Mouse (Mus musculus): Measurements from ENCODE around the gene St3gal2. TPM values are rescaled to one million over a fixed set of nuclear protein-coding genes. Genes with fewer than 3 reads are reported as not detected.
"Not testable (repeated sequence)": the region's sequence is repeated elsewhere in the genome, so short reads cannot be mapped to it uniquely, and the experiment has no call there.

St3gal2 gene
- polyA plus RNA-seq, 1 experiment from 2014 or later: 25.4 TPM

- H3K4me1 ChIP-seq: peaks cover 5% of the 10 kb centered on the region
- no peak overlapping the region for H3K4me3 ChIP-seq
- no peaks in the 10 kb centered on the region for H3K27me3 ChIP-seq (ENCODE audit: low read depth, poor library complexity, severe bottlenecking)
- 97% methylated on average over 12 of the region's 12 CpGs for WGBS
- H3K36me3 ChIP-seq: peaks cover 10% of the 10 kb centered on the region; the same call in 1 of the 2 replicates
- no peaks in the 10 kb centered on the region for H3K9me3 ChIP-seq (replicated peaks)
- no peak overlapping the region for H3K27ac ChIP-seq (replicated peaks)
- DNase-seq (ENCODE audit: low spot score): no peak
Observed at GRCm38 (mm10) chr8:110936217-110936616, 16.5 kb downstream of the St3gal2 start.

GRCm38 (mm10) chr8:110938882-110939589 lies 19.3 kb downstream of the St3gal2 start:
- no peak for DNase-seq (ENCODE audit: low spot score)
- 0 out of 2 replicates have a peak, but pooled peaks cover 8% of the 10 kb centered on the region for H3K36me3 ChIP-seq
- H3K4me1 ChIP-seq: peaks cover 16% of the 10 kb centered on the region
- no peak overlapping the region for H3K27ac ChIP-seq (replicated peaks)
- no peaks in the 10 kb centered on the region for H3K9me3 ChIP-seq (replicated peaks)
- no peak overlapping the region for H3K4me3 ChIP-seq
- H3K27me3 ChIP-seq (ENCODE audit: low read depth, poor library complexity, severe bottlenecking): no peaks in the 10 kb centered on the region
- 83% methylated on average over 6 of the region's 6 CpGs for WGBS

GRCm38 (mm10) chr8:110940682-110941452 lies 21.1 kb downstream of the St3gal2 start:
- no peak for DNase-seq (ENCODE audit: low spot score)
- Histone ChIP-seq H3K4me1 (peaks cover 16% of the 10 kb centered on the region), H3K27ac (replicated peaks) (no peak overlapping the region), H3K4me3 (no peak overlapping the region), H3K27me3 (ENCODE audit: low read depth, poor library complexity, severe bottlenecking) (no peaks in the 10 kb centered on the region), H3K9me3 (replicated peaks) (no peaks in the 10 kb centered on the region), H3K36me3 (0 out of 2 replicates have a peak, but pooled peaks cover 8% of the 10 kb centered on the region)
- WGBS: 89% methylated on average over 15 of the region's 15 CpGs

- DNase-seq (ENCODE audit: low spot score): no peak
- H3K4me3 ChIP-seq: no peak overlapping the region
- no peaks in the 10 kb centered on the region for H3K27me3 ChIP-seq (ENCODE audit: low read depth, poor library complexity, severe bottlenecking)
- no peak overlapping the region for H3K27ac ChIP-seq (replicated peaks)
- no peaks in the 10 kb centered on the region for H3K9me3 ChIP-seq (replicated peaks)
- WGBS: 64% methylated on average over 10 of the region's 10 CpGs
- peaks cover 8% of the 10 kb centered on the region; the same call in 1 of the 2 replicates for H3K36me3 ChIP-seq
- H3K4me1 ChIP-seq: peaks cover 16% of the 10 kb centered on the region
Observed at GRCm38 (mm10) chr8:110941453-110941948, 21.8 kb downstream of the St3gal2 start.

DNA sequence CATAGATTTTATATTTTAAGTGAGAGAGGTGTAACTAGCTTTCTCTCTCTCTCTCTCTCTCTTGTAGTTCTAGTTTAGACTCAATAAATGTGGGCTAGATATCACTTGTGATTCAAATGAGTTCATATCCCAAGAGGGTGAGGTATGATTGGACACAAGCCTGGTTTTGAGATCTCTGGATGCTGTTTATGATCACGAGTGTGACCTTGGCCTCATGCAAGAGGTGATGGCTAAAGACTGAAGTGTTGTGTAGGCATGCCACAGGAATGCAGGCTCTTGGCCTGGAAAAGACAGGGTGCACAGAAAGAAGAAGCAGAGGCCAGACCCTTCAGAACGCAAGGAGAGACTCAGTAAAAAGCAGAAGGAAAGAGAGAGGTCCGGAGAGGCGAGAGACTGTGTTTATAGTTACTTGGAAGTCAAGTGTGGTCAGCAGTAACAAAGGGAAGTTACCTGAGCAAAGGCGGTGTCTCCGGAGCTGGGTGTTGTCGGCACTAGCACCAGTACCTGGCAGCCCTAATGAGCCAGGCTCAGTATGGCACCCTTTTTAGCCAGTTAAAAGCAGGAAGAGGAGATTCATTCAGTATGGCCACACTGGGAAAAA lies 24.7 kb downstream of the St3gal2 start:
- 88% methylated on average over 7 of the region's 7 CpGs for WGBS
- no peaks in the 10 kb centered on the region for H3K9me3 ChIP-seq (replicated peaks)
- peaks cover 4% of the 10 kb centered on the region; the same call in 1 of the 2 replicates for H3K36me3 ChIP-seq
- no peak overlapping the region for H3K4me3 ChIP-seq
- no peaks in the 10 kb centered on the region for H3K27me3 ChIP-seq (ENCODE audit: low read depth, poor library complexity, severe bottlenecking)
- no peak overlapping the region for H3K27ac ChIP-seq (replicated peaks)
- peaks cover 16% of the 10 kb centered on the region for H3K4me1 ChIP-seq
- no peak for DNase-seq (ENCODE audit: low spot score)

- Histone ChIP-seq H3K27me3 (ENCODE audit: low read depth, poor library complexity, severe bottlenecking) (no peaks in the 10 kb centered on the region), H3K9me3 (replicated peaks) (no peaks in the 10 kb centered on the region), H3K4me1 (peaks cover 16% of the 10 kb centered on the region), H3K4me3 (no peak overlapping the region), H3K27ac (replicated peaks) (no peak overlapping the region), H3K36me3 (peaks cover 4% of the 10 kb centered on the region; the same call in 1 of the 2 replicates)
- no peak for DNase-seq (ENCODE audit: low spot score)
- 88% methylated on average over 4 of the region's 4 CpGs for WGBS
Observed at GRCm38 (mm10) chr8:110945716-110946115, 26.0 kb downstream of the St3gal2 start.

GRCm38 (mm10) chr8:110950065-110950484 lies 30.4 kb downstream of the St3gal2 start:
- Histone ChIP-seq H3K9me3 (replicated peaks) (no peaks in the 10 kb centered on the region), H3K27me3 (ENCODE audit: low read depth, poor library complexity, severe bottlenecking) (no peaks in the 10 kb centered on the region), H3K4me3 (no peak overlapping the region), H3K36me3 (peaks cover 22% of the 10 kb centered on the region), H3K27ac (replicated peaks) (no peak overlapping the region), H3K4me1 (no peaks in the 10 kb centered on the region)
- no peak for DNase-seq (ENCODE audit: low spot score)
- 89% methylated on average over 17 of the region's 17 CpGs for WGBS

- no peaks in the 10 kb centered on the region for H3K27me3 ChIP-seq (ENCODE audit: low read depth, poor library complexity, severe bottlenecking)
Observed at GRCm38 (mm10) chr8:110954776-110955175, 35.1 kb downstream of the St3gal2 start.

GRCm38 (mm10) chr8:110956619-110957450 lies 37.1 kb downstream of the St3gal2 start:
- WGBS: 89% methylated on average over 15 of the region's 15 CpGs

More at GRCm38 (mm10) chr8:110954776-110955175, 35.1 kb downstream of the St3gal2 start:
- Histone ChIP-seq H3K36me3 (peaks cover 53% of the 10 kb centered on the region), H3K9me3 (replicated peaks) (no peaks in the 10 kb centered on the region), H3K4me3 (no peak overlapping the region), H3K27ac (replicated peaks) (no peak overlapping the region), H3K4me1 (peaks cover 4% of the 10 kb centered on the region; the same call in 1 of the 2 replicates)
- WGBS: 86% methylated on average over 8 of the region's 8 CpGs
- no peak for DNase-seq (ENCODE audit: low spot score)

GRCm38 (mm10) chr8:110957471-110957870 lies 37.7 kb downstream of the St3gal2 start:
- Histone ChIP-seq H3K4me3 (no peak overlapping the region), H3K9me3 (replicated peaks) (no peaks in the 10 kb centered on the region), H3K27ac (replicated peaks) (no peak overlapping the region), H3K36me3 (peaks cover 62% of the 10 kb centered on the region), H3K27me3 (ENCODE audit: low read depth, poor library complexity, severe bottlenecking) (no peaks in the 10 kb centered on the region), H3K4me1 (peaks cover 4% of the 10 kb centered on the region; the same call in 1 of the 2 replicates)
- WGBS: 92% methylated on average over 19 of the region's 19 CpGs
- no peak for DNase-seq (ENCODE audit: low spot score)

More at GRCm38 (mm10) chr8:110956619-110957450, 37.1 kb downstream of the St3gal2 start:
- Histone ChIP-seq H3K9me3 (replicated peaks) (no peaks in the 10 kb centered on the region), H3K36me3 (peaks cover 62% of the 10 kb centered on the region), H3K4me3 (no peak overlapping the region), H3K27ac (replicated peaks) (no peak overlapping the region), H3K4me1 (peaks cover 4% of the 10 kb centered on the region; the same call in 1 of the 2 replicates), H3K27me3 (ENCODE audit: low read depth, poor library complexity, severe bottlenecking) (no peaks in the 10 kb centered on the region)
- DNase-seq (ENCODE audit: low spot score): no peak

DNA sequence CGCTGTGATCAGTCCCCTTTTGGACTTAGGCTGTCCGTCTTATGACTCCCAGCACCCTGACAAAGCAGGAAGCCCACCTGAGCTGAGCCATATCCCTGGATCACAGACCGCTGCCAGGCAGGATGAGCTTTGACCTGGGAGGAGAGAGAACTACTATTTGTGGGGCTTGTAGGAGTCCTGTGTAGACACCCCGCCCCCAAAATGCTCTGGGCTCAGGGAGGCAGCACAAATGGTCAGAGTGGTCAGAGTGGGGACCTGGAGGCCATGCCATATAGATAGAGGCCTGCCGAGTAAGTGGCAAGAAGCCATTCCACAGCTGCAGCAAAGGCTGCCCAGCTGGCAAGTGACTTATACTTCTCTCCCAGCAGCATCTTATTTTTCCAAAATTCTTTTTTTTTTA lies 38.4 kb downstream of the St3gal2 start:
- WGBS: 96% methylated on average over 5 of the region's 5 CpGs
- Histone ChIP-seq H3K27ac (replicated peaks) (no peak overlapping the region), H3K4me3 (no peak overlapping the region), H3K9me3 (replicated peaks) (no peaks in the 10 kb centered on the region), H3K4me1 (peaks cover 4% of the 10 kb centered on the region; the same call in 1 of the 2 replicates), H3K36me3 (peaks cover 63% of the 10 kb centered on the region), H3K27me3 (ENCODE audit: low read depth, poor library complexity, severe bottlenecking) (no peaks in the 10 kb centered on the region)
- DNase-seq (ENCODE audit: low spot score): no peak

DNA sequence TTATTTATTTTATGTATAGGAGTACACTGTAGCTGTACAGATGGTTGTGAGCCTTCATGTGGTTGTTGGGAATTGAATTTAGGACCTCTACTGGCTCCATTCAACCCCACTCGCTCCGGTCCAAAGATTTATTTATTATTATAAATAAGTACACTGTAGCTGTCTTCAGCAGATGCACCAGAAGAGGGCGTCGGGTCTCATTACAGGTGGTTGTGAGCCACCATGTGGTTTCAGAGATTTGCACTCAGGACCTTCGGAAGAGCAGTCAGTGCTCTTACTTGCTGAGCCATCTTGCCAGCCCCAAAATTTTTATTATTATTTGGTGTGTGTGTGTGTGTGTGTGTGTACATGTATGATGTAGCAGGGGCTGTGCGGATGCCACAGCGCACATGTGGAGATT lies 38.8 kb downstream of the St3gal2 start:
- WGBS: 91% methylated on average over 7 of the region's 7 CpGs
- not testable (repeated sequence) for H3K27ac ChIP-seq (replicated peaks); H3K4me3 ChIP-seq; H3K27me3 ChIP-seq (ENCODE audit: low read depth, poor library complexity, severe bottlenecking); H3K9me3 ChIP-seq (replicated peaks); DNase-seq (ENCODE audit: low spot score); H3K4me1 ChIP-seq
- peaks cover 64% of the 10 kb centered on the region for H3K36me3 ChIP-seq
